Mouse (Mus musculus) adrenal gland, postnatal 25 days (tissue): ENCODE data around the gene Rraga. TPM values are rescaled to one million over a fixed set of nuclear protein-coding genes. Genes with fewer than 3 reads are reported as not detected.

ENCODE experiments used
- DNase-seq: peaks from one replicate; pipeline ENCODE4 v3.0.0; 2021; ENCODE audit warnings: mixed read lengths
- long read RNA-seq: library from polyadenylated mRNA; stranded (forward); transcript quantifications from one replicate; pipeline ENCODE4 v2.0.0, GENCODE M21; 2021
- total RNA-seq: library from RNA; stranded (reverse); gene quantifications from 2 replicates; pipeline ENCODE4 v1.2.3, GENCODE M21; 2021

Gene Rraga
- 83.6 and 96.5 TPM in 2 replicates for total RNA-seq
- long read RNA-seq, transcript Rraga-201 (1 exons, 1,618 nt): major isoform, 99 of 99 reads
- long read RNA-seq, partial matches to known transcripts: 0 of 99 reads
- long read RNA-seq, other reads (novel, unspliced or antisense): 0 of 99 reads

GRCm38 (mm10) chr4:86575283-86575983, at the start of gene Rraga:
TSS of gene Rraga (plus strand) at chr4:86575668.
- DNase-seq: peak; percentile 97

- no peak for DNase-seq
Measured at GRCm38 (mm10) chr4:86527162-86528136, 48.0 kb upstream of the Rraga start.

- DNase-seq: no peak
Measured at GRCm38 (mm10) chr4:86529161-86529560, 46.3 kb upstream of the Rraga start.

- no peak for DNase-seq
Measured at GRCm38 (mm10) chr4:86533406-86534090, 41.9 kb upstream of the Rraga start.

GRCm38 (mm10) chr4:86534091-86534481, 41.4 kb upstream of the Rraga start:
- DNase-seq: no peak

- peak; percentile 27 for DNase-seq
Measured at GRCm38 (mm10) chr4:86537972-86538371, 37.5 kb upstream of the Rraga start.

- no peak for DNase-seq
Measured at GRCm38 (mm10) chr4:86538936-86539335, 36.5 kb upstream of the Rraga start.

- DNase-seq: no peak
Measured at GRCm38 (mm10) chr4:86541573-86541972, 33.9 kb upstream of the Rraga start.

GRCm38 (mm10) chr4:86543999-86544398, 31.5 kb upstream of the Rraga start:
- DNase-seq: no peak

GRCm38 (mm10) chr4:86545615-86546014, 29.9 kb upstream of the Rraga start:
- no peak for DNase-seq

- DNase-seq: no peak
Measured at GRCm38 (mm10) chr4:86548332-86548731, 27.1 kb upstream of the Rraga start.

- DNase-seq: no peak
Measured at GRCm38 (mm10) chr4:86555035-86555707, 20.3 kb upstream of the Rraga start.

- no peak for DNase-seq
Measured at GRCm38 (mm10) chr4:86557371-86557770, 18.1 kb upstream of the Rraga start.

- DNase-seq: no peak
Measured at GRCm38 (mm10) chr4:86558228-86558627, 17.2 kb upstream of the Rraga start, which contains the start of gene Saxo1. TSS of gene Saxo1 (minus strand) at chr4:86558328.

GRCm38 (mm10) chr4:86559006-86559405, 16.5 kb upstream of the Rraga start:
- DNase-seq: no peak

- DNase-seq: no peak
Measured at GRCm38 (mm10) chr4:86561061-86561460, 14.4 kb upstream of the Rraga start.

- no peak for DNase-seq
Measured at GRCm38 (mm10) chr4:86574939-86575282, 557 bp upstream of the Rraga start.

- DNase-seq: no peak
Measured at GRCm38 (mm10) chr4:86576120-86576541, 663 bp downstream of the Rraga start.

GRCm38 (mm10) chr4:86576630-86577225, 1.3 kb downstream of the Rraga start:
- DNase-seq: no peak

GRCm38 (mm10) chr4:86580056-86580455, 4.6 kb downstream of the Rraga start:
- DNase-seq: no peak

GRCm38 (mm10) chr4:86580591-86580990, 5.1 kb downstream of the Rraga start:
- DNase-seq: no peak
